Mouse (Mus musculus) embryonic facial prominence, embryonic 15.5 days (tissue): ENCODE results near the gene Otof. TPM values are rescaled to one million over a fixed set of nuclear protein-coding genes. Genes with fewer than 3 reads are reported as not detected.

ENCODE experiments used
- ATAC-seq: fragments of 200-750 bp; cut with Nextera tagmentation; 2 replicates; pipeline ENCODE4 v1.8.0; 2017; ENCODE audit warnings: low read depth, moderate TSS enrichment; ENCODE audit not compliant: insufficient number of reproducible peaks, low FRiP score, low TSS enrichment
- H3K27ac ChIP-seq: fragments of 300-500 bp; sonication (generic); replicated peaks from 2 replicates; pipeline ENCODE4 v1.5.1; 2015; ENCODE audit warnings: mild to moderate bottlenecking, inconsistent platforms
- H3K27me3 ChIP-seq: fragments of 300-500 bp; sonication (generic); 2 replicates; pipeline ENCODE4 v1.6.1; 2015; ENCODE audit warnings: inconsistent platforms
- H3K36me3 ChIP-seq: fragments of 300-500 bp; sonication (generic); 2 replicates; pipeline ENCODE4 v1.6.1; 2015; ENCODE audit warnings: mild to moderate bottlenecking, inconsistent platforms
- H3K4me1 ChIP-seq: fragments of 300-500 bp; sonication (generic); 2 replicates; pipeline ENCODE4 v1.6.1; 2015; ENCODE audit warnings: inconsistent platforms
- H3K4me2 ChIP-seq: fragments of 300-500 bp; sonication (generic); replicated peaks from 2 replicates; pipeline ENCODE4 v1.6.1; 2015; ENCODE audit warnings: mild to moderate bottlenecking, inconsistent platforms
- H3K4me3 ChIP-seq: fragments of 300-500 bp; sonication (generic); replicated peaks from 2 replicates; pipeline ENCODE4 v1.5.1; 2015; ENCODE audit warnings: mild to moderate bottlenecking, inconsistent platforms
- H3K9ac ChIP-seq: fragments of 300-500 bp; sonication (generic); 2 replicates; pipeline ENCODE4 v1.6.1; 2015; ENCODE audit warnings: inconsistent platforms
- H3K9me3 ChIP-seq: fragments of 300-500 bp; sonication (generic); replicated peaks from 2 replicates; pipeline ENCODE4 v1.6.1; 2016; ENCODE audit warnings: inconsistent platforms
- WGBS: fragments of 180-500 bp; shearing (Covaris S2); methylation state at CpG from one replicate; pipeline ENCODE4 v1.1.7; 2015; 5-methylcytosine and 5-hydroxymethylcytosine counted together
- polyA plus RNA-seq: library from polyadenylated mRNA; unstranded; fragments of >200 nt; fragmentation: Nextera tagmentation; extraction: Ambion mirVana; gene quantifications from 2 replicates; pipeline ENCODE4 v1.2.1, GENCODE M21; 2015

The Otof gene
- polyA plus RNA-seq, 1 experiment from 2014 or later, result 1.2 TPM

DNA sequence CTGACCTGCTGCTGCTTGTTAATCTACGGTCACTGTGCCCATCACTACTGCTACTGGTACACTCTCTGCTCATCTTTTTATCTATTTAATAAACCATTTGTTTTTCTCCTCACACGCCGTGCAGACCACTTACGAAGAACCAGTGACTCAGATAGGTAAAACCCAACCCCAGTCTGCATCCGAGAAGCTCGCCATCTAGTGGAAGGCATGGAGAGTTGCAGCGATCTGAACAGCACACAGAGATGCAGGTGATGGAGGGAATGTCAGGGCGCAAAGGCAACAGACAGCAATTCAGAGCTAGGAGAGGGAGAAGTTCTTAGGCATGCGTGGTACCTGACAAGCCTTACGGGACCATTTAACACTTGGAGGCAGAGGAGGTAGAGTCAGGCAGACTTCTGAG is 14.8 kb upstream of the Otof start:
- Histone ChIP-seq H3K27me3 (no peaks in the 10 kb centered on the region), H3K36me3 (no peaks in the 10 kb centered on the region), H3K9ac (no peak overlapping the region), H3K9me3 (no peaks in the 10 kb centered on the region), H3K4me1 (no peaks in the 10 kb centered on the region), H3K27ac (no peak overlapping the region), H3K4me3 (no peak overlapping the region), H3K4me2 (no peak overlapping the region)
- WGBS, result 38% methylated on average over 10 of the region's 10 CpGs
- ATAC-seq, result no peak

DNA sequence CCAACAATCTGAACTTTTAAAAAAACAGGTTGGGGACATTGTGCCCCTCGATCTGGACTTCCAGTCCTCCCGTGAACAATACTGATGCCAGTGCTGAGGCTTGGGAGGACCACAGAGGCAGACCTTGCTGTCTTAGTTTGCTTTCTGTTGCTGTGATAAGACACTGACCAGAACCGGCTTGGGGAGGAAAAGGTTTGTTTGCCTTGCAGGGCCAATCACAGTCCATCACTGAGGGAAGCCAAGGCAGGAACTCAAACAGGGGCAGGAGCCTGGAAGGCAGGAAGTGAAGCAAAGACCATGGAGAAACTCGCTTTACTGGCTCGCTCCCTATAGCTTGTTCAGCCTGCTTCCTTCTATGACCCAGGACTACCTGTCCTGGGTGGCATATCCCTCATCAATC is 10.4 kb upstream of the Otof start:
- H3K4me2 ChIP-seq, result no peak overlapping the region
- H3K4me3 ChIP-seq, result no peak overlapping the region
- H3K9ac ChIP-seq, result no peak overlapping the region
- no peaks in the 10 kb centered on the region for H3K36me3 ChIP-seq
- H3K9me3 ChIP-seq, result no peaks in the 10 kb centered on the region
- ATAC-seq, result no peak
- peaks cover 5% of the 10 kb centered on the region; the same call in 1 of the 2 replicates for H3K4me1 ChIP-seq
- no peak overlapping the region for H3K27ac ChIP-seq
- 70% methylated on average over 5 of the region's 5 CpGs for WGBS
- H3K27me3 ChIP-seq, result no peaks in the 10 kb centered on the region

GRCm38 (mm10) chr5:30470454-30470853 is 8.7 kb upstream of the Otof start:
- peaks cover 14% of the 10 kb centered on the region for H3K4me1 ChIP-seq
- no peak for ATAC-seq
- no peak overlapping the region for H3K4me3 ChIP-seq
- H3K4me2 ChIP-seq, result no peak overlapping the region
- H3K9me3 ChIP-seq, result no peaks in the 10 kb centered on the region
- 44% methylated on average over 6 of the region's 6 CpGs for WGBS
- H3K9ac ChIP-seq, result no peak overlapping the region
- H3K27ac ChIP-seq, result no peak overlapping the region
- no peaks in the 10 kb centered on the region for H3K36me3 ChIP-seq
- H3K27me3 ChIP-seq, result peaks cover 9% of the 10 kb centered on the region; the same call in 1 of the 2 replicates

DNA sequence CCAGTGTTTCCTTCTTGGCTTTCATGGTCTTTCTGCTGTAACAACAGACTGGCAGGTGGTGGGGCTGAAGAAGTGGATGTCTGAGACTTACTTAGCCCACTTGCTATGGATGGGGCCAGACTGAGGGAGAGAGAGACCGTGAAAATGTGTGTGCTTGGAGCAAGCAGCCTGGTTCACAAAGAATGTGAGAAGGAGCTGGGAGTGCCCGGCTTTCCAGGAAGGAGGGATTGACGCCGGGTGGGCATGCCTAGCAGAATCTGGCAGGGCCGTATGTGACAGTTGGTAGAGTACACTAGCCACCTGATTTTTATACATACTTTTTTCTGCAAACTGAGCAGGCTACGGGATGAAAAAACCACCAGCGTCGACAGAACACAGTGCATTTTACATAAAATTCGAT is 4.6 kb upstream of the Otof start:
- peaks cover 22% of the 10 kb centered on the region for H3K4me1 ChIP-seq
- H3K4me2 ChIP-seq, result peak overlapping the region; percentile 44
- peak overlapping the region; percentile 22 for H3K4me3 ChIP-seq
- H3K9me3 ChIP-seq, result no peaks in the 10 kb centered on the region
- no peak overlapping the region for H3K27ac ChIP-seq
- no peak overlapping the region for H3K9ac ChIP-seq
- H3K36me3 ChIP-seq, result no peaks in the 10 kb centered on the region
- peaks cover 22% of the 10 kb centered on the region for H3K27me3 ChIP-seq
- WGBS, result 18% methylated on average over 9 of the region's 9 CpGs
- no peak for ATAC-seq

- Histone ChIP-seq H3K4me3 (peak within 1 kb of the TSS; percentile 22), H3K9me3 (no peaks in the 10 kb centered on the region), H3K36me3 (no peaks in the 10 kb centered on the region), H3K9ac (no peak within 1 kb of the TSS), H3K4me2 (peak within 1 kb of the TSS; percentile 44), H3K27me3 (peaks cover 22% of the 10 kb centered on the region), H3K4me1 (peaks cover 23% of the 10 kb centered on the region), H3K27ac (no peak within 1 kb of the TSS)
- ATAC-seq, result no peak
- 21% methylated on average over 21 of the region's 21 CpGs for WGBS
These were observed 4.1 kb upstream of the Otof start, which contains the start of gene 1700001C02Rik for GRCm38 (mm10) chr5:30465861-30466260. Gene 1700001C02Rik (plus strand): TSS chr5:30466047.

DNA sequence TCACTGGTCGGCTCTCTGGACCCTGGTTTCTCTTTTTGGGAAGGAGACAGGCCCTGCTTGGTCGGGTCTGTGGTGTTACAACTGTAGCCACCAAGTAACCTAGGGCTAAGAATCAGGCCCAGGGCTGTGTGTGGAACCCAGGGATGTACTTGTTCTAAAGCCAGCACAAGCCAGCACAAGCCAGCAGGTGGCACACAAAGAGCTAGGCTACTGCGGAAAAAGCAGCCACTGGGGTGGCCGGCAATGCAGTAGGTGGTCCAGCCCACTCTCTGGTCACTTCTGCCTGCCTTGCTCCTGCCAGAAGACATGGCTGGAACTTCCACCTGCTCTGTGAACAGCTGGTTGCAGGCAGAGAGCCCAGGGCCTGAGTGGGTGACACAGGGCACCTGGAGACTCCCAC is 1.6 kb downstream of the Otof start:
- Histone ChIP-seq H3K9me3 (no peaks in the 10 kb centered on the region), H3K4me2 (no peak overlapping the region), H3K36me3 (no peaks in the 10 kb centered on the region), H3K4me3 (no peak overlapping the region), H3K27ac (no peak overlapping the region), H3K4me1 (peaks cover 12% of the 10 kb centered on the region), H3K27me3 (peaks cover 12% of the 10 kb centered on the region), H3K9ac (no peak overlapping the region)
- 42% methylated on average over 4 of the region's 4 CpGs for WGBS
- no peak for ATAC-seq

- no peaks in the 10 kb centered on the region for H3K36me3 ChIP-seq
These were observed 5.7 kb downstream of the Otof start for GRCm38 (mm10) chr5:30456056-30456455.

DNA sequence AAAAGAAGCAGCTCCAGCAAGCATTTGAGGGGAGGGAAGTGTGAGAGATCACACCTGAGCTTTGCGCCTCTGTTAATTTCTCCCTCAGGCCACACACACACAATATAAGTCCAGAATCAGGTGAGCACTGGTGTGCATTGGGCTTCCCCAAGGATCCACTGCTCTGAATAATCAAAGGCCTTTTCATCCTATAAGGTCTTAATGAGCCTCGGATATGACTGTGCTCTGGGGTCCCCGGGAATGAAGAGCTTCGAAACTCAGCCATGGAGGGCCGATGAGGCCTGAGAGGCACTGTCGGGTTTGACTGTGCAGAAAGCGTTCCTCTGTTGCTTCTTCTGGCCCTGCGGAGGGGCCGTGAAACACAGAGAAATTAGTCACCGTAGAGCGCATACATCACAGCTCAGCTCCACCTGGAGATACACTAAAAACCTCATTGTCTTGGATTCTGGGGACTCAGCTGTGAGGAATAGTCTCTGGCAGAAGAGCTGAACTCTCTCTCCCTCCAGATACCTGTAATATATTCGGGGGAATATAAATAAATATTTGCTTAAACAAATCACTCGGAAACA is 17.3 kb downstream of the Otof start:
- no peak overlapping the region for H3K4me3 ChIP-seq
- 77% methylated on average over 13 of the region's 13 CpGs for WGBS
- H3K9ac ChIP-seq, result no peak overlapping the region
- no peak for ATAC-seq
- H3K36me3 ChIP-seq, result no peaks in the 10 kb centered on the region
- H3K9me3 ChIP-seq, result no peaks in the 10 kb centered on the region
- no peaks in the 10 kb centered on the region for H3K4me1 ChIP-seq
- H3K27me3 ChIP-seq, result no peaks in the 10 kb centered on the region
- H3K4me2 ChIP-seq, result no peak overlapping the region
- H3K27ac ChIP-seq, result no peak overlapping the region

More at GRCm38 (mm10) chr5:30456056-30456455, 5.7 kb downstream of the Otof start:
- Histone ChIP-seq H3K4me1 (0 out of 2 replicates have a peak, but pooled peaks cover 4% of the 10 kb centered on the region), H3K9ac (no peak overlapping the region), H3K9me3 (no peaks in the 10 kb centered on the region), H3K27me3 (no peaks in the 10 kb centered on the region), H3K4me3 (no peak overlapping the region), H3K27ac (no peak overlapping the region), H3K4me2 (no peak overlapping the region)
- 59% methylated on average over 6 of the region's 6 CpGs for WGBS
- no peak for ATAC-seq

- Histone ChIP-seq H3K27ac (no peak overlapping the region), H3K4me1 (no peaks in the 10 kb centered on the region), H3K4me2 (no peak overlapping the region), H3K9me3 (no peaks in the 10 kb centered on the region), H3K36me3 (no peaks in the 10 kb centered on the region), H3K9ac (no peak overlapping the region), H3K4me3 (no peak overlapping the region), H3K27me3 (no peaks in the 10 kb centered on the region)
- no peak for ATAC-seq
- WGBS, result 59% methylated on average over 5 of the region's 5 CpGs
These were observed 19.5 kb downstream of the Otof start for GRCm38 (mm10) chr5:30442196-30442595.

GRCm38 (mm10) chr5:30440308-30440906 is 21.3 kb downstream of the Otof start:
- Histone ChIP-seq H3K4me3 (no peak overlapping the region), H3K36me3 (no peaks in the 10 kb centered on the region), H3K4me2 (no peak overlapping the region), H3K9me3 (no peaks in the 10 kb centered on the region), H3K27ac (no peak overlapping the region), H3K27me3 (no peaks in the 10 kb centered on the region), H3K9ac (no peak overlapping the region), H3K4me1 (no peaks in the 10 kb centered on the region)
- ATAC-seq, result no peak
- WGBS, result 81% methylated on average over 8 of the region's 8 CpGs

DNA sequence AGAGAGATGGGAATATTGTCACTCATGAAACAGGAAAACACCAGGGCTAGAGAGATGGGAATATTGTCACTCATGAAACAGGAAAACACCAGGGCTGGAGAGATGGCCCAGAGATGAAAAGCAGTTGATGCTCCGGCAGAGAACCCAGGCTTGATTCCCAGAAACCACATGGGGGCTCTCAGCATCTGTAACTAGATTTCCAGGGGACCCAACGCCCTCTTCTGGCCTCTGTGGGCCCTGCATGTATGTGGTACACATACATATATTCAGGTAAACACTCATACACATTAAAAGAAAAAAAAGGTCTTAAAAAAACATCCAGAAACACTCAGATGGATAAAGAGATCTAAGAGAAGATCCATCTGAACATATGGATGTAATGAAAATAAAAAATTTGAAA is 22.8 kb downstream of the Otof start:
- Histone ChIP-seq H3K27ac (no peak overlapping the region), H3K4me2 (no peak overlapping the region), H3K27me3 (no peaks in the 10 kb centered on the region), H3K9me3 (no peaks in the 10 kb centered on the region), H3K4me3 (no peak overlapping the region), H3K9ac (no peak overlapping the region), H3K36me3 (no peaks in the 10 kb centered on the region), H3K4me1 (no peaks in the 10 kb centered on the region)
- ATAC-seq, result no peak
- 47% methylated on average over 2 of the region's 2 CpGs for WGBS

GRCm38 (mm10) chr5:30427406-30427805 is 34.3 kb downstream of the Otof start:
- H3K4me2 ChIP-seq, result no peak overlapping the region
- ATAC-seq, result no peak
- H3K27me3 ChIP-seq, result no peaks in the 10 kb centered on the region
- H3K4me3 ChIP-seq, result no peak overlapping the region
- H3K4me1 ChIP-seq, result peaks cover 10% of the 10 kb centered on the region
- no peak overlapping the region for H3K27ac ChIP-seq
- H3K36me3 ChIP-seq, result no peaks in the 10 kb centered on the region
- no peaks in the 10 kb centered on the region for H3K9me3 ChIP-seq
- no peak overlapping the region for H3K9ac ChIP-seq
- 68% methylated on average over 6 of the region's 6 CpGs for WGBS
